Mouse (Mus musculus): ENCODE results near the gene Stx8.

GRCm38 (mm10) chr11:68033331-68033926, 67.4 kb downstream of the Stx8 start:
- TF ChIP-seq POLR2A (IDR thresholded peaks at IDR 0.05; ENCODE audit: low read depth, low read length) = no peak
- no peak for TF ChIP-seq CTCF (IDR thresholded peaks at IDR 0.05; ENCODE audit: borderline replicate concordance, insufficient read depth, low read length)
